Mouse (Mus musculus) adrenal gland, postnatal 4 days (tissue): ENCODE data around the gene Gm4064. TPM values are rescaled to one million over a fixed set of nuclear protein-coding genes. Genes with fewer than 3 reads are reported as not detected.
"Not testable (repeated sequence)": the region's sequence is repeated elsewhere in the genome, so short reads cannot be mapped to it uniquely, and the experiment has no call there.

Source experiments
- DNase-seq, 2 experiments: peaks; one replicate each; pipeline ENCODE4 v3.0.0; 2021 to 2022; ENCODE audit warnings: low spot score in 2 of 2, mixed read lengths in 2 of 2
- long read RNA-seq, 2 experiments: library from polyadenylated mRNA; stranded (forward); transcript quantifications; one replicate each; pipeline ENCODE4 v2.0.0; 2021
- total RNA-seq, 2 experiments: library from RNA; stranded (reverse); gene quantifications; 2 replicates each; pipeline ENCODE4 v1.2.3; 2021

The Gm4064 gene
- not detected for total RNA-seq
- long read RNA-seq, experiment 1, result 0 reads
- long read RNA-seq, experiment 2, result 0 reads

DNA sequence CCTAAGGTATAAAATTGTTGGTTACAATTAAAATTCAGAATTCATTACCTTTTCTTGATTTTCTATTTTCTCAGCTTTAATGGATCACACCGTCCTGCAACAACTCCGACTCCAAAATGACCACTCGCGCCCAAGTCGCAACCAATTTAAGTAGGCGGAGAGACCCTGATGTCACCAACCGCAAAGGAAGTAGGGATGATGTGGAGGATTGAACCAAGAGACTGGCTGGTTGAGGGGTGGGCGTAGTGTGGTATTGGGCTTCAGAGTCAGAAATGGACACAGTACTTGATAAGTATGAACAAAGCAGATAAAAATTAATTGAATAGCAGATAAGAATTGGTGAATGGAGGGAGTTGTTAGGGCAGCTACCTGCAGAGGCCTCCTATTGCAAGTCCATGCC is at the start of gene Gm4064:
Gene Gm4064, minus strand, starts transcription at position 101 of the 400 bp plus-strand sequence.
- not testable (repeated sequence) for DNase-seq

DNA sequence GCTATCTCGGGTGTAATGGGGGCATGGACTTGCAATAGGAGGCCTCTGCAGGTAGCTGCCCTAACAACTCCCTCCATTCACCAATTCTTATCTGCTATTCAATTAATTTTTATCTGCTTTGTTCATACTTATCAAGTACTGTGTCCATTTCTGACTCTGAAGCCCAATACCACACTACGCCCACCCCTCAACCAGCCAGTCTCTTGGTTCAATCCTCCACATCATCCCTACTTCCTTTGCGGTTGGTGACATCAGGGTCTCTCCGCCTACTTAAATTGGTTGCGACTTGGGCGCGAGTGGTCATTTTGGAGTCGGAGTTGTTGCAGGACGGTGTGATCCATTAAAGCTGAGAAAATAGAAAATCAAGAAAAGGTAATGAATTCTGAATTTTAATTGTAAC is 34.4 kb upstream of the Gm4064 start, which contains the start of the genes Rbmy and Gm10256:
Gene Rbmy, plus strand, starts transcription at position 301 of the 400 bp plus-strand sequence.
Gene Gm10256, plus strand, starts transcription at position 320 of the 400 bp plus-strand sequence.
- not testable (repeated sequence) for DNase-seq

Other genes starting within 250 kb of the Gm4064 start
- gene H2al2c, start 197.1 kb downstream of the Gm4064 start, total RNA-seq, result not detected
- gene Sry, start 132.5 kb downstream of the Gm4064 start, total RNA-seq, result not detected
- gene H2al2b, start 75.5 kb downstream of the Gm4064 start, total RNA-seq, result not detected
- not detected for gene Rbmy, start 34.5 kb upstream of the Gm4064 start, total RNA-seq
- not detected for gene Gm10256, start 34.5 kb upstream of the Gm4064 start, total RNA-seq
- gene Gm10352, start 104.8 kb upstream of the Gm4064 start, total RNA-seq, result not detected
- not detected for gene Gm29289, start 136.4 kb upstream of the Gm4064 start, total RNA-seq